Mouse (Mus musculus): ENCODE data around the gene Eml1.

- TF ChIP-seq CTCF (IDR thresholded peaks at IDR 0.05; ENCODE audit: control insufficient read depth, insufficient read depth, low read length) (no peak), POLR2A (IDR thresholded peaks at IDR 0.05; ENCODE audit: borderline replicate concordance, control insufficient read depth, low read depth, low read length) (no peak)
These were observed 110.1 kb downstream of the Eml1 start for GRCm38 (mm10) chr12:108480704-108481365.

All from bone marrow, adult 2 months (tissue).